Mouse (Mus musculus): Measurements from ENCODE around the gene Dync1i1.
A peak's percentile ranks its signal among the peaks of the same experiment; 100 is the strongest.

The Dync1i1 gene

GRCm38 (mm10) chr6:5854048-5854836 is 128.8 kb downstream of the Dync1i1 start:
- DNase-seq (ENCODE audit: extremely low read depth, insufficient read length, low spot score), result no peak

- no peak for DNase-seq (ENCODE audit: extremely low read depth, insufficient read length, low spot score)
Observed at GRCm38 (mm10) chr6:5855526-5855925, 130.1 kb downstream of the Dync1i1 start.

GRCm38 (mm10) chr6:5858371-5858770 is 132.9 kb downstream of the Dync1i1 start:
- peak; percentile 35 for DNase-seq (ENCODE audit: extremely low read depth, insufficient read length, low spot score)

- no peak for DNase-seq (ENCODE audit: extremely low read depth, insufficient read length, low spot score)
Observed at GRCm38 (mm10) chr6:5858901-5859598, 133.6 kb downstream of the Dync1i1 start.

- no peak for DNase-seq (ENCODE audit: extremely low read depth, insufficient read length, low spot score)
Observed at GRCm38 (mm10) chr6:5859630-5860029, 134.2 kb downstream of the Dync1i1 start.

- no peak for DNase-seq (ENCODE audit: extremely low read depth, insufficient read length, low spot score)
Observed at GRCm38 (mm10) chr6:5866091-5866490, 140.7 kb downstream of the Dync1i1 start.

- no peak for DNase-seq (ENCODE audit: extremely low read depth, insufficient read length, low spot score)
Observed at GRCm38 (mm10) chr6:5867221-5867620, 141.8 kb downstream of the Dync1i1 start.

- no peak for DNase-seq (ENCODE audit: extremely low read depth, insufficient read length, low spot score)
Observed at GRCm38 (mm10) chr6:5871060-5871459, 145.6 kb downstream of the Dync1i1 start.

GRCm38 (mm10) chr6:5871581-5872298 is 146.3 kb downstream of the Dync1i1 start:
- DNase-seq (ENCODE audit: extremely low read depth, insufficient read length, low spot score), result no peak

GRCm38 (mm10) chr6:5889341-5889740 is 163.9 kb downstream of the Dync1i1 start:
- no peak for DNase-seq (ENCODE audit: extremely low read depth, insufficient read length, low spot score)

GRCm38 (mm10) chr6:5911295-5911694 is 185.9 kb downstream of the Dync1i1 start:
- DNase-seq (ENCODE audit: extremely low read depth, insufficient read length, low spot score), result no peak

- no peak for DNase-seq (ENCODE audit: extremely low read depth, insufficient read length, low spot score)
Observed at GRCm38 (mm10) chr6:5915028-5915427, 189.6 kb downstream of the Dync1i1 start.

GRCm38 (mm10) chr6:5920670-5921069 is 195.2 kb downstream of the Dync1i1 start:
- DNase-seq (ENCODE audit: extremely low read depth, insufficient read length, low spot score), result no peak

GRCm38 (mm10) chr6:5922676-5923075 is 197.2 kb downstream of the Dync1i1 start:
- DNase-seq (ENCODE audit: extremely low read depth, insufficient read length, low spot score), result no peak

- no peak for DNase-seq (ENCODE audit: extremely low read depth, insufficient read length, low spot score)
Observed at GRCm38 (mm10) chr6:5923148-5923547, 197.7 kb downstream of the Dync1i1 start.

GRCm38 (mm10) chr6:5930140-5930539 is 204.7 kb downstream of the Dync1i1 start:
- DNase-seq (ENCODE audit: extremely low read depth, insufficient read length, low spot score), result no peak

GRCm38 (mm10) chr6:5935587-5936353 is 210.3 kb downstream of the Dync1i1 start:
- DNase-seq (ENCODE audit: extremely low read depth, insufficient read length, low spot score), result peak; percentile 17

- DNase-seq (ENCODE audit: extremely low read depth, insufficient read length, low spot score), result no peak
Observed at GRCm38 (mm10) chr6:5949812-5950392, 224.5 kb downstream of the Dync1i1 start.

- no peak for DNase-seq (ENCODE audit: extremely low read depth, insufficient read length, low spot score)
Observed at GRCm38 (mm10) chr6:5956316-5956913, 231.0 kb downstream of the Dync1i1 start.

- DNase-seq (ENCODE audit: extremely low read depth, insufficient read length, low spot score), result no peak
Observed at GRCm38 (mm10) chr6:5960728-5961127, 235.3 kb downstream of the Dync1i1 start.

Measured in 3134 (cell line).